Mouse (Mus musculus) ES-Bruce4 (cell line): ENCODE measurements at regions not wholly inside any gene's neighbourhood (a gene's known extent, or its start where the extent isn't known, plus 50 kb on each side); places are given as distances from the start of the nearest gene placed in this dataset.

Source experiments
- CTCF ChIP-seq: IDR thresholded peaks from one replicate; pipeline ENCODE4 v1.8.1; 2011; ENCODE audit warnings: low read depth, low read length
- POLR2A ChIP-seq: IDR thresholded peaks from one replicate; pipeline ENCODE4 v1.8.1; 2011; ENCODE audit warnings: low read length; ENCODE audit not compliant: insufficient read depth

DNA sequence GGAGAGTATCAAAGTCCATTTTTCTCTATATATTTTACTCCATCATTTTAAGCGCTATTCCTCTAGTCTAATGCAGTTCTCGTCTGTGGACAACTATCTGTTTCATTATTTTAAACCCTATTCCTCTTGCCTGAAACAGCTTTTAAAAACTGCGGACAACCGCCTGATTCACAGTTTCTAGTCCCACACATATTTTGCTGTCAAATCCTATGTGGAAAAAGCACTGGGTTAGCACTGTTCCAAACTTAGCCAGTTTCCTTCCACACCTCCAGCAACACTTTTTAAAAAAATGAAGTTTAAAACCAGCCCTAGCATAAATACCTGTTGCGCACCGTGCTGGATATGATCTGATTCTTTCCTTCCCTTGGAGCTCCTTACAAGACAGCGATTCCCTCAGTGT is 614.1 kb upstream of the Ghitm start:
- no peak for TF ChIP-seq POLR2A
- TF ChIP-seq CTCF, result no peak
